Mouse (Mus musculus): ENCODE measurements around the gene Jazf1.

Jazf1 gene

GRCm38 (mm10) chr6:52790781-52791180 lies 277.6 kb downstream of the Jazf1 start:
- no peak for DNase-seq

GRCm38 (mm10) chr6:52790316-52790715 lies 278.1 kb downstream of the Jazf1 start:
- no peak for DNase-seq

GRCm38 (mm10) chr6:52779546-52779945 lies 288.9 kb downstream of the Jazf1 start:
- no peak for DNase-seq

- no peak for DNase-seq
These were observed 289.9 kb downstream of the Jazf1 start for GRCm38 (mm10) chr6:52778523-52778922.

GRCm38 (mm10) chr6:52777034-52777433 lies 291.4 kb downstream of the Jazf1 start:
- DNase-seq = no peak

- DNase-seq = no peak
These were observed 292.5 kb downstream of the Jazf1 start for GRCm38 (mm10) chr6:52775956-52776355.

GRCm38 (mm10) chr6:52775350-52775749 lies 293.1 kb downstream of the Jazf1 start:
- DNase-seq = no peak

GRCm38 (mm10) chr6:52773132-52773531 lies 295.3 kb downstream of the Jazf1 start:
- no peak for DNase-seq

- no peak for DNase-seq
These were observed 297.6 kb downstream of the Jazf1 start for GRCm38 (mm10) chr6:52770789-52771188.

- DNase-seq = no peak
These were observed 303.2 kb downstream of the Jazf1 start for GRCm38 (mm10) chr6:52765206-52765605.

- DNase-seq = no peak
These were observed 315.6 kb downstream of the Jazf1 start for GRCm38 (mm10) chr6:52752832-52753231.

GRCm38 (mm10) chr6:52734630-52735029 lies 333.8 kb downstream of the Jazf1 start:
- no peak for DNase-seq

- DNase-seq = no peak
These were observed 338.1 kb downstream of the Jazf1 start for GRCm38 (mm10) chr6:52730338-52730737.

GRCm38 (mm10) chr6:52724805-52725439 lies 343.5 kb downstream of the Jazf1 start:
- peak; percentile 35 for DNase-seq
